Mouse (Mus musculus): ENCODE measurements around the gene Gpr55. TPM values are rescaled to one million over a fixed set of nuclear protein-coding genes. Genes with fewer than 3 reads are reported as not detected.
A peak's percentile ranks its signal among the peaks of the same experiment; 100 is the strongest.

The Gpr55 gene
- total RNA-seq, 2 experiments from 2014 or later, result 2.7 to 2.8 TPM

DNA sequence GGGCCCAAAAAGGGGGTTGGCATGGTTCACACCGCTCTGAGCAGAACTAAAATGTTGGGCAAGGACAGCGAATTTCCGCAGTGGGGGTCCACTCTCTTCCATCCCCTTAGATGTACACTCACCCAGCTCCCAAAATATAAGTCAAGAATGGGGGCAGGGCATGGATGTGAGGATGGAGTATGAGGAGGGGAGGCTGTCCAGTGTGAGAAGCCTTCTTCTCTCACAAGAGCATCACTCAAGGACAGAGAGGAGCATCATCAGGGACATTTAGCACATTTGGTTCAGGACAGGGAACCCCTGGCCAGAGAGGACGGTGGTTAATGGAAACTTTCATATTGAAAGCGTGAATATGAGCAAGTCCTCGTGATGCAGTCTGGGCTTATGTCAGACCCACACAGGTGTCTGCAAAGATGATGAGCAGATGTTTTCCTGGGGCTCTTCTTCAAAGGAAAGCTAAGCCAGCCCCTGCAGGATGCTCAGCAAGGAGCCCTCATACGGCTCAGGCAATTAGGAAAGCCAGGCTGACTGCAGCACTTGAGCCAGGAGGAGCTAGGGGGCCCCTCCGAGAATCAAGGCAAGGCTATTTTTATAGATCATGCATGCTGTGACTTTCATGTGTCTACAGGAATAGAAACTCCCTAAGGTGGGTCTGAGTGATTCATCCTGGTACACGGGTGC lies 2.7 kb downstream of the Gpr55 start:
- no peak for DNase-seq

DNA sequence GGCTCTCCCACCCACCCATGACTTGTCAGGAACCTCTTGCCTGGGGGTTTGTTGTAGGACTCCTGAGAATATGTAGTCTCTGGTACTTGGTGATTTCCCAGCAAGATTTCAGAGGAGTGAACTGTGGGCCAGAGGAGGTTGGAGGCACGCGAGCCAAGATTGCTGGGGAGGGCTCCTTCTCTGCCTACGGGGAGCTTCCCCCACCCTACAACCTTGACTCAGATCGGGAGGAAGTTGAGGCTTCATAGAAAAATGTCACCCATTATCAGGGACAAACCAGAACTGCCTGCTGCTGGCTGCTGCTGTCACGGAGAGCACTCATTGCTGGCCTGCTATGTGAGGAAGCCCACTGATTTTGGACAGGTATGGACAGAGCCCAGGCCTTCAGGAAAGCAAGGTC lies 3.5 kb downstream of the Gpr55 start:
- DNase-seq, result peak in 1 of 2 experiments; percentile 29

DNA sequence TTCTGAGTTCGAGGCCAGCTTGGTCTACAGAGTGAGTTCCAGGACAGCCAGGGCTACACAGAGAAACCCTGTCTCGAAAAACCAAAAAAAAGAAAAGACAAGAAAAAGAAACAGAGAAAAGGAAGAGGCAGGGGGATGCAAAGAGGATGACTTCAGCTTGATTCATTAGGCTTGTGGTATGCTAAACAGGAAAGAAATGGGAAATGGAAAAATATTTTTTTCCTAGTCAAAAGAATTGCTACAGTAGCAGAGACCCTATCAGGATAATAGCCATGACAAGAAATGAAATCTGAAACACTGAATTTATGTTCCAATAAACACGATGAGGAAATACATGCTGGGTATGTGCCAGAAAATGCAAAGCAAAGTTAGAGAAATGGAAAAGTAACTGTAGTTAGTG lies 5.7 kb downstream of the Gpr55 start:
- no peak for DNase-seq

DNA sequence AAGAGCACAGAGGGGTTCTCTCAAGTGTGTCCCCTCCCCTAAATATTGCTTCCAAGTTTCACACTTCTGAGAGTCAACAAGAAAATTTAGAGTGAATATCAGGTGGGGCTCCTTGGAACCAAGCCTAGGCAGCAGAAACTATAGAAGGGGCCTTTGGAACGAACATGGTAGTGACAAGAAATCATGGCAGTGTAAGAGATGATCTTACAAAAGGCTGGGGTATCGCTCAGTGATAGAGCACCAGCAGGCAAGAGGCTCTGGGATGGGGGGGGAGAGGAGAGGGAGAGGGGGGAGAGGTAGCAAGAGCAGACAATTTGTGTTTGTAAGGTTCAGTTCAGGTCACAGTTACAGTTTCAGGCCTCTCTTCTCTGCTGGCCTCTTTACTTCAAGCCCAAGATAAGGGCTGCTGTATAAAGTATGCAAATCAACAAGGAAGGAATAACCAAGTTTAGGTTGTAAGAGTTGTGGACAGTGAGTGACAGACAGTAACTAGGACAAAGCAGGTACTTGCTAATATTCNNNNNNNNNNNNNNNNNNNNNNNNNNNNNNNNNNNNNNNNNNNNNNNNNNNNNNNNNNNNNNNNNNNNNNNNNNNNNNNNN lies 11.6 kb downstream of the Gpr55 start:
- DNase-seq, result no peak

DNA sequence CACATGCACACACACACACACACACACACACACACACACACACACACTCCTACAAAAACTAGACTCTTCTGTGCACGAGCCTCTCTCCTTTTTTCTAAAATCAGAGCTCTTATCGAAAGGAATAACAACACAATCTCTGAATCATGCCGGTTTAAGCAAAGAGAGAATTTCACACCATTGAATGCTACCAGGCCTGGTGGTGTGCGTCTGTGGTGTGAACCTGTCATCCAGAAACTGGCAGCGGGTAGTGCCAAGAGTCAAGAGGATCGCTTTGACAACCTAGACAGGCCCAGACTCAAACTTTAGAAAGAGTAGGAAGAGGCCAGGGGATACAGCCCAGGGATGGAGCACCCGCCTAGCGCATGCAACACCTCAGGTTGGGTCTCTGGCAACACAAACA lies 18.5 kb downstream of the Gpr55 start:
- DNase-seq, result no peak

DNA sequence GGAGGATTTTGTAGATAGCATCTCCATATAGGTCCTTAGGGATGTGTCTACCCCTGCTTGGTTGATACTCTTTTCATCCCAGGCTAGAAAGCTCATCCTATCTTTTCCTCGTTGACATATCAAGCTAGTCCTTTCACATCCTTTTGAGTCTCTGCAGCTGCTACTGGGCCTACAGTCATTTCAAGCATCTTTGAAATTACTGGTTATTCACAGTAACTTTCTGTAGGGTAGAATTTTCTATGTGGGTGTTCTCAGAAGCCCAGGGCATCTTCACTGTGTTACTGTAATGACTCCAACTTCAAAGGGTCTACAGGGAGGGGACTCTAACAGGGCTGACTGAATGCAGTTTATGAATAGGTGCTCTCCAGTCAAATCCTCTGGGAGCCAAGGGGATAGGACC lies 23.5 kb downstream of the Gpr55 start:
- DNase-seq, result no peak

DNA sequence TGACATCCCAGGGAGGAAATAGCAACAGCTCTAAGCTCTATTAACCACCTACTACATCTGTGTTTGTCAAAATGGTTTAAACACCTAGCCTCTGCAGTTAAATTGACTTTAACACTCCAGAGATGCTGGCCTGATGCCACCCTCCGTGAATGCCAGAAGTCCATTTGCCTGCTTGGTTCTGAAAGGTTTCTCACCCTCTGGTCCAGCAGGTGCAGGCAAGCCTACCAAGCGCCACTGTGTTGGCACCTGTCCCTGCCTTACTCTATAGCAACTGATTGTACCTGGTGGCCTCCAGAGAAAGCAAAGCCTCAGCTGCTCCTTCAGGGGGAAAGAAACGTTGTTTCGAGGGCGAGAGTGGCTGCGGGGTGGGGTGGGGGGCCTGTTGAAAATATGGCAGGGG lies 24.5 kb downstream of the Gpr55 start:
- DNase-seq, result no peak

DNA sequence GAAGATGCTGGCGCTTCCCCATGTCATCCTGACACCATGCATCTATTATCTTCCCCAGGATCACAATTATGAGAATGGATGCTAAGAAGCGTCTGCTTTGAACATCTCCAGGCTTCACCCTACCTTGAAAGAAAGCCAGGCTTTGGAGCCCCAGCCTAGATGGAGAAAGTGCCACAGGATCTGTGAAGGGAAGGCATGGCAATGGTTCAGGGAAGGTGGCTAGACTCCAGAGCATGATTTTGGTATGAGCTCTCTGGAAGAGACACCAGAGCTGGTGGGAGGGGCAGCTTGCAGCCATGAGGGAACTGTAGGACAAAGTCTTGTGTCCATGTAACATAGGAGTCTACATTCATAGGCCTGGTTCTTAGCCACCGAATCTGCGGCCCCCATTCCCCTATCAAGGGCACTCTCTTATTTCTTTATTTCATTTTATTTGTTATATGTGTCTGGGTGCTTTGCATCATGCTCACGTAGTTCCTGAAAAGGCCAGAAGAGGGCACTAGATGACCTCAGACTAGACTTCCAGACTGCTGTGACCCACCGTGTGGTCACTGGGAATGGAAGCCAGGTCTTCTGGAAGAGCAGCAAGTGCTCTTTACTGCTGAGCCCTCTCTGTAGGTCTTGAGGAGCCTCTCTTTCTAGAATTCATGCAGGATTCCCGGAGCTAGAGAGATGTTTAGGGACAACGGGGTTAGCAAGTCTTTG lies 25.5 kb downstream of the Gpr55 start:
- DNase-seq, result peak; percentile 71 to 78

DNA sequence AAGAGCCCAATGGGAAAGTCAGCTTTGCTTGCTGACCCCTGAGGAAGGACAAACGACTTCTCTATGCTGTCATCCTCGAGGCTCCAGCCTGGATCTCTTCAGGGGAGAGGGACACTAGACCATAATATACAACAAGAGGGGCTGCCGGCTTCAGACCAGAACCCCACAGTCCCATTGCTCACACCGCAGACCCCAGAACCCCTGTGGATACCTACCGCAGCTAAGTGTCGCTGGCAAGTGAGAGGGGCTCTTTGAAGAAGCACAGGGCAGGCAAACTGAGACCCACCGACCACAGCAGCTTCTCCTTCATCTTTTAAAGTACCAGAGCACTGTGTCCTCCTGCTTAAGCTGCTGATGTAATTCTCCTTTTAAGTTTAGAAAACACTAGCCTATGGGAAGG lies 26.2 kb downstream of the Gpr55 start:
- no peak for DNase-seq

DNA sequence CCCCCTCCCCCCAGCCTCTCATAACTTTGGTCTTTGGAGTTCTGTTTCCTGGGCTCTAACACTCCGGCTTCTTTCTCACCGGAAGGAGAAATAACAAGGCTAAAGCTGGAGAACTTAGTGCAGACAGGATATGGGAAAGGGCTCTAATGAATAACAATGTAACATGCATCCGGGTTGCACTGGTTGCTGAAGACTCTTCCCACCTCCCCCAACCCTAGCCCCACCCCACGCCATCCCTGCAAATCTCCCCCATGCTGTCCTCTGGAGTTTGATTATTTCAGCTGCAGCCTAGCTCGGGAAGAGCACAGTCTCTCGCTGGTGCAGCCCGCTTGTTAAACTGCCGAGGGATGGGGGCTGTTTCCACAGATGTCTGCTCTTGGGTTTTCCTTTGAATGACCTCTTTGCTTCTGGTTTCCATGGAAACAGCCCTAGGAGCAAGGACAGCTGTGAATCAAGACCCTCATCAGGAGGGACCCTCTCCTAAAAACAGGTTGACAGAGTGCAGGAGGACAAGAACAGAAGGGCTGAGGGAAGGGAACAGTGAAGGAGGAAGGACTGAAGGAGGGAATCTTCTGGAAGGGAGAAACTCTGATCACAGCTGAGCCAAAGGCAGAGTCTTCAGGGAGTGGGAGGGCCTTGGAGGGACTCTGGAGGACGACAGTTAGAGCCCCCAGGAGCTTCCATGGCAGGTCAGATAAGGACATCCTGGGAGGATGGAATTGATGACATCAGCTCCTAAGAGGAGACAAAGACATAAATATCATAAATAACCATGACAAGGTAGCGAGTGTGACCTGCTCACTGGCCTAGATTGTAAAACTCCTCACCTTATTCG lies 27.0 kb downstream of the Gpr55 start:
- no peak for DNase-seq

DNA sequence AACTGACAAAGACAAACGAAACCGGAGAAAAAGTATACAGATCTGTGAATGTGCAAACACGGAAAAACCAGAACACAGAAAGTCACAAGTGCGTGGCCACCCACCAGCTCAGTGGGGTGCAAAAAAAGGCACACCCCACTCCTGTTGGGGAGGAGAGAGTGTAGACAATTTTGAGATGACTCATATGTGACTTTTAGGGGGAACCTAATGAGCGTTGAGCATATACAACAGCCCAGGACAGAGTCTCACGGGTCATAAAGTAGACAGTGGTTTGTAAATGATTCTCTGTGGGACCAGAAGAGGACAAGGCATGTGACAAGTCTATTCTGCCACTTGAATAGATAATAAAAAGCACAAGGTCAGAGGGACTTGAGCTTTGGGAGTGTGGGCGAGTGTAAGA lies 27.6 kb downstream of the Gpr55 start:
- no peak for DNase-seq

DNA sequence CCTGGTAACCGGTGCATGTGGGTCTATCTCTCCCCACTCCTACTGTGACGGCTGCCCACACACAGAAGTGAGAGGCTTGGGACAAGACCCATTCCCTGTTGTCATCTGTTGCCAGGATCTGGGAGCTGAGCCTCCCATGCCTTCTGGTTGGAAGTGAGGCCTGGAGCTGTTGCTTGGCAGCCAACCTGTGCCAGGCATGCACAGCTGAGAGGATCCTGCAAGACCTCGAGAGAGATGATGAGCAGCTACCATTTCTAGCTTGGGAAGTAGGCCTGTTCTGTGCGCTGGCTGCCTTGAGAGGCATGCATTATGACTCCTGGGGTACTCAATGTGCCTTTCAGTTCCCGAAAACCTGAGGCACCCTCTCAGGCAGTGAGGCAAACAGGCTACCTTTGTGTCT lies 29.6 kb downstream of the Gpr55 start:
- DNase-seq, result no peak

DNA sequence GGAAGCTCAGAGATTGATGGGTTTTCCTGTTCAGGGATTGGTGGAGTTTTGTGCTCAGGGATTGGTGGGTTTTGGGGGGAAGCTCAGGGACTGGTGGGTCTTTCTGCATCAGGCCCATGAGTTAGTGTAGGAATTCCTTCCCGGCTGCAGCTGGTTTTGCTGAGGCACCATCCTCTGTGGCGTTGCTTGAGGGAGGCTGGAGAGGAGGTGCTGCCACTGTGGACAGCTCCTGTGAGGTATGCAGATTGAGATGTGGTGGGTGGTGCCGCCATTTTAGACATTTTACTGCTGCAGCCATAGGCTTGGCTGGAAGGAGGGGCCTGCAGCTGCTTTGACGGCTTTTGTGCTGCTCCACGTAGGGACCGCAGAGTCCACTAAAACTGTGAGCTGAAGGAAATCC lies 31.4 kb downstream of the Gpr55 start:
- DNase-seq, result no peak

DNA sequence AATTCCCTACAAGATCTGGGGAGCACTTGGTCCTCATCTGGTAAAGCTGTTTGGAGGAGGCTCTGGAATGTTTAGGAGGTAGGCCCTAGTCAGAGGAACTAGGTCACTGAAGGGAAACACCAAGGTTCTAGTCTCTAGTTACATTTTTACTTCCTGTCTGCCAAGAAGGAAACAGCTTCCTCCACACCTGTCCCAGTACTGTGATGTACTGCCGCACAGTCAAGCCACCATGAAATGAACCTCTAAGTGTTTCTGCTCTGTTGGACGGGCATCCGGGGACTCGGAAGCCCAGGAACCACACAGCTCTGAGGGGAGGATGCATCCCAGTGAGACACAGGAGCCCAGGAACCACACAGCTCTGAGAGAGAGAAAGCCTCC lies 32.1 kb downstream of the Gpr55 start:
- DNase-seq, result no peak

DNA sequence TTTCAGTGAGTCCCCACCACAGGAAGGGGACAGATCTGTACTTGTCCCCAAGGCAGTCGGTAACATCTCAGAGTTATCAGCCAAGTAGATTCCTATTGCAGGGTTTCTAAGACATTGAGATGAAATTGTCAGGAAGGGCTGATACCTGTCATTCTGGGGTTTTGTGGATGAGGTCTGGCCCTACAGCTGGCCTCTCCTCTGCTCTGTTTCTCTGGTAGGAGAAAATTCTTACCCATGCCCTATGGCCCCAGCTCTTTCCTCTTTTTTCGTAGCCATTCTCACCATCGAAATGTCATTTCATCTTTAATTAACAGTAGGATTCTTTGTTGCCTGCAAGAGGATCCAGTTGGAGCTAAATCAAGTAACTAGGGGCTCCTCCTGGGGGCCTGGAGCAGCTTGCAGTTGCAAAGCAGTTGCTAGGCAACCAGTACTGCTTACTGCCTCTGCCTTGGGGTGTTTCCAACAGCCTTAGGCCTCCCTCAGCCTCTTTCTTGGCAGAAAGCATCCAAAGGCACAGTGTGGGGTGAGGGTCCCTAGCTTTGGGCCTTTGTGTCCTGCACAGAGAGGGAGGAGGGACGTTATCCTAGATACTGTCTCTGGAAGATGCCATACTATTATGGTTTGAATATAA lies 32.6 kb downstream of the Gpr55 start, which contains the start of gene 4933407L21Rik:
Gene 4933407L21Rik, plus strand, starts transcription at position 427 of the 631 bp plus-strand sequence.
- DNase-seq, result no peak

DNA sequence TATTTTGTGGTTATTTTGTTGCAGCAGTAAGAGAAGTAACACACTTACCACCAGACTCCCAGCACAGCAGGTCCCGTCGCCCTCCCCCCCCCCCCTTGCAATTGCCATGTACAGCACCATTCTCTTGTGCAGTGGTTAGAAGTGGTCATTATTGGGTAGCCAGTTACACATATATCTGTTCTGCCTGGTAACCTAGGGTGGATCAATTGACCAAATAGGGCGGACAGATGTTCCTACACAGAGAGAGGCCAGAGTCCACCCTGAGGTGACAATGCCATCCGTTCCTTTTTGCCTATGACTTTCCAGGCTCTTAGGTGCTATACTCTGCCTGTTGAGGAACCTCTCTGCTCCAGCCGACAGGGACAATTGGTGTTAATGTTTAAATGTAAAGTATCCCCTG lies 35.6 kb downstream of the Gpr55 start:
- DNase-seq, result no peak

DNA sequence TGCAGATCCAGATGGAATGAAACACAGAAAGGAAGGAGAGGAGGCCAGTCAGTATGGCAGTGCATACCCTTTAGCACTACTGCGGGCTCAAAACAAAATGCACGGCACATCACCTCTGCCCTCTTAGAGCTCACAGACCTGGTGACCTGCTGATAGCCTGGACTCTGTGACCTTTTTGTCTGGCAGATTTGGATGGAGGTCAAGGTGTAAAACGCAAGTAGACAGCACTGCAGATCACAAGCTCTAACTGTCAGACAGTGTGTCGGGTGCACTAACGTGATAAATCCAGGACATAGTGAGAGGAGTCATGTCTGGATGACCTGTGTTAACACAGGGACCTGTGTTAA lies 38.0 kb downstream of the Gpr55 start:
- DNase-seq, result no peak

DNA sequence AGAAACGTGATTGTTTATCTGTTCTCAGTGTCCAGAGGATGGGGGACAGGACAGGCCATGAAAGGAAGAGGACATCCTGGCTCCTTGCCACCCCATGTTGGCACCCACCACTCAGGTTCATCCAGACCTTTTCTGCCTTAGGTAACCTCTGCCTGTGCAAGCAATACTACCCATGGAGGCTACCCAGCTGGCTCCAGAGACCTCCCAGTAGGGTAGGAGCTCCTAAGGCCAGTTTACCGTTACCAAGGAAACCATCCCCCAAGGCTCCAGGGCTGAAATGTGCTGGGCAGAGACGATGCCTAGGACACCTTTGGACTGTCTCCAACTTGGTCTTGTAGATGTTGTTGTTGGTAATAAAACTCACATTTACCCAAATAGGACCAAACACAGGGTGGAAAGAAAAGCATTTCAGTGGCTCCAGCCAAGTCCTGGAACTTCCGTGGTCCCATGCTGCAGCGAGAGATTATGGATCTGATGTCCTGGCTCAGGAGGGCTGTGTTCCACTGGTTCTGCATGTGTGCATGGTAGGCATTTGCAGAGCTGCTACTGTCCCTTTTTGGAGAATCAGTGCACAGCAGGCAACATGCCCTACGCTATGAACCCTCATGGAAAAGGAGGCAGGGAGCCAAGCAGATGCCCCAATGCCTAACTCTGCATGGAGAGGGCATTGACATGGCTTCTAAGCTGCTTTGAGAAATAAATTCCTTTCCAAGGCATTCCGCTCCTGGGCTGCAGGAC lies 38.5 kb downstream of the Gpr55 start:
- DNase-seq, result no peak

DNA sequence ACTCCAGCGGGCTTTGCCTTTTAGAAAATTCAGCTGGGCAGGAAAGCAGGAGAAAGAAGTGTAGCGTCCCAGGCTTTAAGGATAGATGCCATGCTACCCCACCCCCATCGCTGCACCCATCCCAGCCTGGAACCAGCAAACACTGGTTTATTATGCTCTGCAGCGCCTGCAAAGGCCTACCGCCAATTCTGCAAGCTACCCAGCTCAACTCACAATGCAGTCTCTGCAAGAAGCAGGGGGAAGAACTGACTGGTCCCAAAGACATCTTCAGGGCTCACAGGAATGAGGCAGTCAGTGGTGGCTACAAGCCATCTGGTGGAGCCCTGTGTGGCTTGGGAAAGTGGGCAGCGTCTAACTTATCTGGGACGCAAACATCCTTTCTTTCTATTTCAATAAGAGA lies 39.1 kb downstream of the Gpr55 start:
- DNase-seq, result no peak

DNA sequence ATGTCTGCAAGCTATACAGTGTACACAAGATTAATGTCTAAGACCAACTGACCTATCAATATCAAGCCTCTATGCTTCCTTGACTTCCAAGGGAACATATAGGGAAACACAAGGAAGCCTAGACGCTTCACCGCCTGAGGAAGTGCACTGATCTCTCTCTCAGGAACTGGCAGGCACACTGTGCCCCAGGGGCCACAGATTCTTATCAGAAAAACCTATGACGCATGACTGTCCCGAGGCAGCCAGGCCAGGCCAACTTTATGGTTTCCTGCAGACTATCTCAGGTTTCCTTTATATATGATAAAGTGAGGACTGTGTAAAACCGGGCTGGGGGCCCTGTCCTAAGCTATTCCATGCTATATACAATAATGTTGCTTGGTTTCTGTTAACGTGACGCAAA lies 41.2 kb downstream of the Gpr55 start:
- peak in 1 of 2 experiments; percentile 51 for DNase-seq

DNA sequence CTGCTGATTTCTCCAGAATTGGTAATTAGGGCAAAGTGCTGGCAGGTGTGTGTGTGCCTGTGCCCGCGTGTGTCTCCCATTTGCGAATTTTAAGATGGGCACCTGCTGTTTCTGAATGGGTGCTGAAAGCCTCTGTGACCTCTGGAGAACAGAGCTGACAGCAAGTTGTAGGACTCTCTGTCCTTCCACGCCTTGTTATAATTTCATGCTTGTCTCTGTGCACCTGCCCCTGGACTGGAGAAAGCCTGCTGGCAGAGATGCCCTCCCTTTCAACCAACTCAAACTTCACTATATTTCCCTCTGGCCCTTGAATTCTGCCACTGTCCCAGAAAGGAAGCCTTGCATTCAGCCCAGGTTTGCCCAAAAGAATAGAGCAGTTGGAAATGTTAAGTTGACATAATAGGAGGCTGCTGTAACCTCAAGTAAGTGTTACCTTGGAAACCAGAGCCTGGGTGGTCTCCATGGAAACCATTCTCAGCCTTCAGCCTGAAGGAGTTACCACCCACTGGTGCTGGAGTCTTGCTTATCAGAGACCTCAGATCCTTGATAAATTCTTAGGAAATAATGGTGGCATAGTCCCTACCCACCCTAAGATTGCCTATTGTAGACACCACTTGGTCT lies 43.9 kb downstream of the Gpr55 start:
- no peak for DNase-seq

Measured in adrenal gland, postnatal 36 days (tissue).